Comparison of ENCODE assay signal across 20 mouse cellular contexts in genomic region chr11:93907839-93908238, GRCm38 (mm10). TPM values are rescaled to one million over a fixed set of nuclear protein-coding genes. Genes with fewer than 3 reads are reported as not detected.
DNase-seq lines count a peak whose midpoint lies in the region; ATAC-seq and TF ChIP-seq lines count a peak whose summit lies in the region.
"Had no signal": no experiment of that assay in that cellular context is flagged by ENCODE, and none has a peak within 500 bp of the region (broad histone marks: within the 10 kb centered on the region; RNA-seq: fewer than 3 reads in every experiment).

No protein-coding gene starts in this region.

- ATAC-seq in megakaryocyte progenitor cell, adult 5-6 weeks (replicated peaks; ENCODE audit: poor library complexity) = peak; percentile 42
- no peak for ATAC-seq in midbrain, embryonic 13.5 days
- ATAC-seq: forebrain, embryonic 14.5 days had no signal

- DNase-seq in 416B (ENCODE audit: low read depth) = peak; percentile 49
- peak; percentile 38 for DNase-seq in NIH3T3 (ENCODE audit: low read depth)
- DNase-seq in ovary, postnatal 10 days (ENCODE audit: low spot score) = no peak
- DNase-seq: adrenal gland, adult 8-10 months; adrenal gland, postnatal 25 days; cerebellum, adult 18-20 months; cerebellum, adult 9-10 months; cerebellum, postnatal 14 days; gastrocnemius, postnatal 10 days; gastrocnemius, postnatal 36 days; heart, adult 11 months had no signal

- H3K9me3 ChIP-seq in midbrain, embryonic 13.5 days = no peaks in the 10 kb centered on the region
- H3K9me3 ChIP-seq: G1E; hindbrain, embryonic 12.5 days; hindbrain, embryonic 15.5 days had no signal

- H3K4me3 ChIP-seq in embryonic fibroblast, embryonic 13.5 days (ENCODE audit: insufficient read depth, low read length) = no peak overlapping the region
- no peak overlapping the region for H3K4me3 ChIP-seq in midbrain, embryonic 13.5 days (replicated peaks)
- H3K4me3 ChIP-seq: hindbrain, embryonic 12.5 days; hindbrain, embryonic 15.5 days had no signal

- H3K36me3 ChIP-seq in midbrain, embryonic 13.5 days = peaks cover 53% of the 10 kb centered on the region

- H3K27ac ChIP-seq in embryonic fibroblast, embryonic 13.5 days (ENCODE audit: insufficient read depth, low read length) = 0 out of 2 replicates have a peak overlapping the region, but pooled peaks have one; percentile 6
- H3K27ac ChIP-seq in midbrain, embryonic 13.5 days = no peak overlapping the region
- H3K27ac ChIP-seq: hindbrain, embryonic 12.5 days; hindbrain, embryonic 15.5 days had no signal

- no peak overlapping the region for H3K9ac ChIP-seq in midbrain, embryonic 13.5 days (replicated peaks)
- H3K9ac ChIP-seq: hindbrain, embryonic 12.5 days; hindbrain, embryonic 15.5 days had no signal

- no peaks in the 10 kb centered on the region for H3K4me1 ChIP-seq in embryonic fibroblast, embryonic 13.5 days (ENCODE audit: control insufficient read depth, insufficient read depth, low read length)
- H3K4me1 ChIP-seq in midbrain, embryonic 13.5 days (replicated peaks) = no peaks in the 10 kb centered on the region
- H3K4me1 ChIP-seq: hindbrain, embryonic 12.5 days; hindbrain, embryonic 15.5 days had no signal

- no peak for TF ChIP-seq CTCF in embryonic fibroblast, embryonic 13.5 days (IDR thresholded peaks at IDR 0.05; ENCODE audit: borderline replicate concordance, insufficient read depth, low read length)

- H3K4me2 ChIP-seq in midbrain, embryonic 13.5 days (replicated peaks) = no peak overlapping the region
- H3K4me2 ChIP-seq: heart, embryonic 11.5 days; hindbrain, embryonic 12.5 days; hindbrain, embryonic 15.5 days had no signal

- no peaks in the 10 kb centered on the region for H3K27me3 ChIP-seq in midbrain, embryonic 13.5 days
- H3K27me3 ChIP-seq: CH12.LX; hindbrain, embryonic 12.5 days; hindbrain, embryonic 15.5 days had no signal

- WGBS in midbrain, embryonic 13.5 days = 88% methylated on average over 3 of the region's 3 CpGs

- no peak for TF ChIP-seq POLR2A in embryonic fibroblast, embryonic 13.5 days (IDR thresholded peaks at IDR 0.05; ENCODE audit: low read depth, low read length)

RNA-seq across cellular contexts. Expression of gene Mbtd1, which starts 22.2 kb away (rescaled TPM):
- 19.7 and 41.5 TPM in 2 replicates for polyA plus RNA-seq in embryonic fibroblast, embryonic 13.5 days (2011; ENCODE audit: insufficient read length, low read depth, missing spikeins)
- total RNA-seq in megakaryocyte progenitor cell, adult 5-6 weeks (2015) = 56.6 and 60.9 TPM in 2 replicates
- 23.8 and 38.2 TPM in 2 replicates for total RNA-seq in megakaryocyte progenitor cell, adult 5-6 weeks (2017)
- polyA plus RNA-seq in midbrain, embryonic 13.5 days (2015; fragmentation: Nextera tagmentation; extraction: Ambion mirVana) = 43.4 and 44.4 TPM in 2 replicates

RNA-seq across cellular contexts. Expression of gene Utp18, which starts 22.3 kb away (rescaled TPM):
- 30.3 and 33.8 TPM in 2 replicates for polyA plus RNA-seq in embryonic fibroblast, embryonic 13.5 days (2011; ENCODE audit: insufficient read length, low read depth, missing spikeins)
- total RNA-seq in megakaryocyte progenitor cell, adult 5-6 weeks (2015) = 45.7 and 47.0 TPM in 2 replicates
- 49.8 and 67.5 TPM in 2 replicates for total RNA-seq in megakaryocyte progenitor cell, adult 5-6 weeks (2017)
- polyA plus RNA-seq in midbrain, embryonic 13.5 days (2015; fragmentation: Nextera tagmentation; extraction: Ambion mirVana) = 31.3 and 31.7 TPM in 2 replicates

RNA-seq across cellular contexts. Expression of gene Nme2, which starts 48.2 kb away (rescaled TPM):
- polyA plus RNA-seq in embryonic fibroblast, embryonic 13.5 days (2011; ENCODE audit: insufficient read length, low read depth, missing spikeins) = 571 and 736 TPM in 2 replicates
- total RNA-seq in megakaryocyte progenitor cell, adult 5-6 weeks (2015) = 539 and 573 TPM in 2 replicates
- 216 and 275 TPM in 2 replicates for total RNA-seq in megakaryocyte progenitor cell, adult 5-6 weeks (2017)
- 63.8 and 79.7 TPM in 2 replicates for polyA plus RNA-seq in midbrain, embryonic 13.5 days (2015; fragmentation: Nextera tagmentation; extraction: Ambion mirVana)
